ENCODE assay signal across 19 mouse cellular contexts in the genomic region with DNA sequence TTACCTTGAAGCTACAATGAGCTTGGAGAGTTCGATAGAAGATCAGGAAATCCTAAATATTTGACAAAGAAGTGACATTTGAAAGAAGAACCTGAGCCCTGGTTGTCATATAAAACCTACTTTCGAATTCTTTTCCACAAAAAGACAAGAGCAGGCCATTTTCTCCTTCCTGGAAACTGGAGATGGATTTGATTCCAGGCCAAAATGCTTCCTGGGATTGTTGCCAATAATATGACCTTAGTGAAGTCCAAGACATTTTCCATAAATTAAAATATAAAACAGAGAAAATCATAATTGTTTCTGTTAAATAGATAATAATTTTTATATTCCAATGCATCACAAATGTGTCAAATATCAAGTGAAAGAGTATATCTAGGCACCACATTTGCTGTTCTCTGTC.
A peak's percentile ranks its signal among the peaks of the same experiment; 100 is the strongest.
DNase-seq lines count a peak whose midpoint lies in the region; ATAC-seq and TF ChIP-seq lines count a peak whose summit lies in the region.
"Had no signal": no experiment of that assay in that cellular context is flagged by ENCODE, and none has a peak within 500 bp of the region (broad histone marks: within the 10 kb centered on the region; RNA-seq: fewer than 3 reads in every experiment).

No protein-coding gene starts in this region.

- no peaks in the 10 kb centered on the region for H3K27me3 ChIP-seq in kidney, postnatal 0 days (ENCODE audit: insufficient read depth, low read length)
- H3K27me3 ChIP-seq: forebrain, embryonic 13.5 days; hindbrain, embryonic 12.5 days; hindbrain, embryonic 15.5 days had no signal

- no peaks in the 10 kb centered on the region for H3K9me3 ChIP-seq in kidney, postnatal 0 days (replicated peaks; ENCODE audit: low read length)
- H3K9me3 ChIP-seq: forebrain, embryonic 10.5 days; forebrain, embryonic 13.5 days; hindbrain, embryonic 12.5 days; hindbrain, embryonic 15.5 days had no signal

- no peak overlapping the region for H3K4me2 ChIP-seq in kidney, postnatal 0 days (ENCODE audit: low read length)
- H3K4me2 ChIP-seq: forebrain, embryonic 13.5 days; heart, embryonic 11.5 days; hindbrain, embryonic 12.5 days; hindbrain, embryonic 15.5 days had no signal

- no peak for ATAC-seq in kidney, postnatal 0 days (replicated peaks; ENCODE audit: low FRiP score, low read depth)
- ATAC-seq: activated CD4-positive, CD25-positive, alpha-beta regulatory T cell, adult 4 months; forebrain, embryonic 13.5 days; forebrain, embryonic 16.5 days; intestine, postnatal 0 days had no signal

- no peak overlapping the region for H3K4me3 ChIP-seq in kidney, postnatal 0 days (replicated peaks; ENCODE audit: low read depth, low read length)
- H3K4me3 ChIP-seq: forebrain, embryonic 10.5 days; forebrain, embryonic 13.5 days; gastrocnemius, adult 2 months; hindbrain, embryonic 12.5 days; hindbrain, embryonic 15.5 days had no signal

- H3K9ac ChIP-seq in kidney, postnatal 0 days (ENCODE audit: low read depth, low read length), result no peak overlapping the region
- H3K9ac ChIP-seq: forebrain, embryonic 13.5 days; hindbrain, embryonic 12.5 days; hindbrain, embryonic 15.5 days had no signal

- no peaks in the 10 kb centered on the region for H3K4me1 ChIP-seq in kidney, postnatal 0 days (replicated peaks; ENCODE audit: insufficient read depth, low read length)
- H3K4me1 ChIP-seq: forebrain, embryonic 10.5 days; forebrain, embryonic 13.5 days; hindbrain, embryonic 12.5 days; hindbrain, embryonic 15.5 days had no signal

- no peak overlapping the region for H3K27ac ChIP-seq in kidney, postnatal 0 days
- H3K27ac ChIP-seq: forebrain, embryonic 10.5 days; forebrain, embryonic 13.5 days; gastrocnemius, adult 2 months; hindbrain, embryonic 12.5 days; hindbrain, embryonic 15.5 days had no signal

- DNase-seq in adrenal gland, postnatal 10 days, result peak; percentile 8
- DNase-seq in adrenal gland, postnatal 36 days, result no peak
- DNase-seq in cerebellum, adult 9-10 months, result peak; percentile 43
- no peak for DNase-seq in cerebellum, postnatal 4 days (ENCODE audit: low spot score in 2 of 2)
- peak; percentile 3 for DNase-seq in kidney, postnatal 0 days (ENCODE audit: low spot score)
- no peak for DNase-seq in kidney, postnatal 14 days
- DNase-seq: adrenal gland, adult 8-10 months; gastrocnemius, adult 2 months; gastrocnemius, postnatal 14 days; heart, adult 11 months; kidney, adult 2 months had no signal

- H3K36me3 ChIP-seq in kidney, postnatal 0 days (ENCODE audit: insufficient read depth, low read length), result no peaks in the 10 kb centered on the region
- H3K36me3 ChIP-seq: forebrain, embryonic 10.5 days; hindbrain, embryonic 12.5 days; hindbrain, embryonic 15.5 days had no signal

- 46% methylated on average over 2 of the region's 2 CpGs for WGBS in kidney, postnatal 0 days

- TF ChIP-seq CTCF in kidney, postnatal 0 days (IDR thresholded peaks at IDR 0.05; ENCODE audit: low read depth), result no peak

Comparison
In these comparisons a context has a peak if more than half of its experiments do, and no peak if none do; other contexts are left out.
1. DNase-seq: peak in adrenal gland, postnatal 10 days (single experiment), cerebellum, adult 9-10 months (single experiment) and kidney, postnatal 0 days (single experiment); none in adrenal gland, postnatal 36 days (0 of 2), cerebellum, postnatal 4 days (0 of 2) and kidney, postnatal 14 days (single experiment).